Mouse (Mus musculus) lung, postnatal 0 days (tissue): ENCODE results near the gene Jazf1. TPM values are rescaled to one million over a fixed set of nuclear protein-coding genes. Genes with fewer than 3 reads are reported as not detected.

Source experiments
- ATAC-seq: fragments of 200-750 bp; cut with Nextera tagmentation; 2 replicates; pipeline ENCODE4 v1.8.0; 2017; ENCODE audit warnings: moderate library complexity
- DNase-seq: peaks from one replicate; pipeline ENCODE4 v3.0.0-alpha.2; 2016; ENCODE audit warnings: low spot score
- H3K27ac ChIP-seq: fragments of 300-500 bp; sonication (generic); 2 replicates; pipeline ENCODE4 v1.5.1; 2014; ENCODE audit warnings: antibody characterized with exemption, mild to moderate bottlenecking, low read length, mixed read lengths
- H3K27me3 ChIP-seq: fragments of 300-500 bp; sonication (generic); replicated peaks from 2 replicates; pipeline ENCODE4 v1.6.1; 2014; ENCODE audit warnings: low read length, mixed read lengths; ENCODE audit not compliant: insufficient read depth
- H3K36me3 ChIP-seq: fragments of 300-500 bp; sonication (generic); 2 replicates; pipeline ENCODE4 v1.6.1; 2014; ENCODE audit warnings: low read length, mixed read lengths; ENCODE audit not compliant: insufficient read depth
- H3K4me1 ChIP-seq: fragments of 300-500 bp; sonication (generic); 2 replicates; pipeline ENCODE4 v1.6.1; 2014; ENCODE audit warnings: antibody characterized with exemption, low read depth, low read length, mixed read lengths; ENCODE audit not compliant: insufficient read depth
- H3K4me2 ChIP-seq: fragments of 300-500 bp; sonication (generic); replicated peaks from 2 replicates; pipeline ENCODE4 v1.6.1; 2014; ENCODE audit warnings: low read depth, mild to moderate bottlenecking, low read length, moderate library complexity, mixed read lengths
- H3K4me3 ChIP-seq: fragments of 300-500 bp; sonication (generic); 2 replicates; pipeline ENCODE4 v1.5.1; 2014; ENCODE audit warnings: low read depth, low read length
- H3K9ac ChIP-seq: fragments of 300-500 bp; sonication (generic); replicated peaks from 2 replicates; pipeline ENCODE4 v1.6.1; 2014; ENCODE audit warnings: low read depth, mild to moderate bottlenecking
- H3K9me3 ChIP-seq: fragments of 300-500 bp; sonication (generic); 2 replicates; pipeline ENCODE4 v1.6.1; 2016; ENCODE audit warnings: low read length, mixed read lengths
- CTCF ChIP-seq: IDR thresholded peaks from 2 replicates; pipeline ENCODE4 v1.5.1; 2016; ENCODE audit warnings: antibody characterized with exemption, mild to moderate bottlenecking
- EP300 ChIP-seq: IDR thresholded peaks from 2 replicates; pipeline ENCODE4 v1.6.1; 2016; ENCODE audit warnings: antibody characterized with exemption, mild to moderate bottlenecking, control low read depth
- WGBS: fragments of 180-500 bp; shearing (Covaris S2); extraction: QIAGEN DNeasy Blood & Tissue Kit; methylation state at CpG from one replicate; pipeline ENCODE4 v1.1.7; 2014; 5-methylcytosine and 5-hydroxymethylcytosine counted together
- polyA plus RNA-seq: library from polyadenylated mRNA; unstranded; fragments of >200 nt; fragmentation: Nextera tagmentation; extraction: Ambion mirVana; gene quantifications from 2 replicates; pipeline ENCODE4 v1.2.1, GENCODE M21; 2015

Gene Jazf1
- polyA plus RNA-seq, 1 experiment from 2014 or later, result 3.9 TPM

GRCm38 (mm10) chr6:52925458-52926042, 142.9 kb downstream of the Jazf1 start:
- TF ChIP-seq CTCF (no peak), EP300 (no peak)
- Histone ChIP-seq H3K27me3 (no peaks in the 10 kb centered on the region), H3K9ac (no peak overlapping the region), H3K4me1 (no peaks in the 10 kb centered on the region), H3K4me2 (no peak overlapping the region), H3K27ac (no peak overlapping the region), H3K9me3 (no peaks in the 10 kb centered on the region), H3K4me3 (no peak overlapping the region), H3K36me3 (no peaks in the 10 kb centered on the region)
- ATAC-seq (no peak), DNase-seq (no peak)
- WGBS, result 64% methylated on average over 9 of the region's 9 CpGs

GRCm38 (mm10) chr6:52921248-52921647, 147.2 kb downstream of the Jazf1 start:
- no peaks in the 10 kb centered on the region for H3K27me3 ChIP-seq
- H3K4me3 ChIP-seq, result no peak overlapping the region
- H3K36me3 ChIP-seq, result no peaks in the 10 kb centered on the region
- 82% methylated on average over 6 of the region's 6 CpGs for WGBS
- no peak overlapping the region for H3K4me2 ChIP-seq
- H3K27ac ChIP-seq, result no peak overlapping the region
- H3K4me1 ChIP-seq, result no peaks in the 10 kb centered on the region
- H3K9ac ChIP-seq, result no peak overlapping the region
- ATAC-seq (no peak), DNase-seq (no peak)
- TF ChIP-seq EP300, result no peak
- no peak for TF ChIP-seq CTCF
- no peaks in the 10 kb centered on the region for H3K9me3 ChIP-seq

GRCm38 (mm10) chr6:52920719-52921118, 147.7 kb downstream of the Jazf1 start:
- Histone ChIP-seq H3K36me3 (no peaks in the 10 kb centered on the region), H3K4me3 (no peak overlapping the region), H3K9ac (no peak overlapping the region), H3K4me2 (no peak overlapping the region), H3K27ac (no peak overlapping the region), H3K4me1 (no peaks in the 10 kb centered on the region), H3K9me3 (no peaks in the 10 kb centered on the region), H3K27me3 (no peaks in the 10 kb centered on the region)
- TF ChIP-seq EP300, result no peak
- WGBS, result 78% methylated on average over 6 of the region's 6 CpGs
- ATAC-seq (no peak), DNase-seq (no peak)

GRCm38 (mm10) chr6:52919442-52919841, 149.0 kb downstream of the Jazf1 start:
- Histone ChIP-seq H3K27me3 (no peaks in the 10 kb centered on the region), H3K36me3 (no peaks in the 10 kb centered on the region), H3K4me1 (no peaks in the 10 kb centered on the region), H3K9ac (no peak overlapping the region), H3K4me2 (no peak overlapping the region), H3K9me3 (no peaks in the 10 kb centered on the region), H3K27ac (no peak overlapping the region), H3K4me3 (no peak overlapping the region)
- DNase-seq, result no peak
- WGBS, result 69% methylated on average over 7 of the region's 7 CpGs
- ATAC-seq, result no peak
- TF ChIP-seq EP300 (no peak), CTCF (no peak)

- Histone ChIP-seq H3K4me1 (no peaks in the 10 kb centered on the region), H3K36me3 (no peaks in the 10 kb centered on the region), H3K4me2 (no peak overlapping the region), H3K9me3 (no peaks in the 10 kb centered on the region), H3K27me3 (no peaks in the 10 kb centered on the region), H3K9ac (no peak overlapping the region), H3K4me3 (no peak overlapping the region), H3K27ac (no peak overlapping the region)
- TF ChIP-seq CTCF, result peak; percentile 94
- TF ChIP-seq EP300, result no peak
- 2% methylated on average over 2 of the region's 2 CpGs for WGBS
- ATAC-seq (peak; percentile 55), DNase-seq (peak; percentile 82)
Observed at GRCm38 (mm10) chr6:52918980-52919379, 149.5 kb downstream of the Jazf1 start.

GRCm38 (mm10) chr6:52917471-52917870, 151.0 kb downstream of the Jazf1 start:
- Histone ChIP-seq H3K36me3 (no peaks in the 10 kb centered on the region), H3K4me2 (no peak overlapping the region), H3K27ac (no peak overlapping the region), H3K27me3 (no peaks in the 10 kb centered on the region), H3K4me1 (no peaks in the 10 kb centered on the region), H3K9me3 (no peaks in the 10 kb centered on the region), H3K4me3 (no peak overlapping the region), H3K9ac (no peak overlapping the region)
- TF ChIP-seq EP300, result no peak
- no peak for TF ChIP-seq CTCF
- no peak for ATAC-seq
- 83% methylated on average over 4 of the region's 4 CpGs for WGBS
- DNase-seq, result no peak

GRCm38 (mm10) chr6:52916836-52917376, 151.5 kb downstream of the Jazf1 start:
- Histone ChIP-seq H3K9ac (no peak overlapping the region), H3K27me3 (no peaks in the 10 kb centered on the region), H3K36me3 (no peaks in the 10 kb centered on the region), H3K9me3 (no peaks in the 10 kb centered on the region), H3K27ac (no peak overlapping the region), H3K4me2 (no peak overlapping the region), H3K4me1 (no peaks in the 10 kb centered on the region), H3K4me3 (no peak overlapping the region)
- ATAC-seq, result no peak
- TF ChIP-seq CTCF (no peak), EP300 (no peak)
- DNase-seq, result no peak
- WGBS, result 88% methylated on average over 3 of the region's 3 CpGs
